Mouse (Mus musculus) MEL (cell line): ENCODE results near the gene Stat1. TPM values are rescaled to one million over a fixed set of nuclear protein-coding genes. Genes with fewer than 3 reads are reported as not detected.

Source experiments
- DNase-seq: peaks from one replicate; pipeline ENCODE4 v3.0.0; 2011; ENCODE audit warnings: low read depth, low spot score
- H3K27ac ChIP-seq: 2 replicates; pipeline ENCODE4 v1.5.1; 2012; ENCODE audit warnings: low read depth, mild to moderate bottlenecking, control low read depth, low read length, moderate library complexity; ENCODE audit not compliant: control insufficient read depth
- H3K27me3 ChIP-seq, 2 experiments: fragments of 150-350 bp in 1 of 2; sonication (generic) in 1 of 2; 2 replicates each; pipeline ENCODE4 v1.6.1; 2012; ENCODE audit warnings: low read length in 2 of 2, mild to moderate bottlenecking in 2 of 2, improper control_type of control experiment in 1 of 2, moderate library complexity in 1 of 2; ENCODE audit not compliant: insufficient read depth in 2 of 2, control insufficient read depth in 1 of 2
- H3K36me3 ChIP-seq, 2 experiments: 2 replicates each; pipeline ENCODE4 v1.6.1; 2012 to 2014; ENCODE audit warnings: low read length in 2 of 2, improper control_type of control experiment in 1 of 2, inconsistent platforms in 1 of 2, mild to moderate bottlenecking in 1 of 2; ENCODE audit not compliant: insufficient read depth in 2 of 2, control insufficient read depth in 1 of 2
- H3K4me1 ChIP-seq, 2 experiments: fragments of 150-350 bp in 1 of 2; sonication (generic) in 1 of 2; 2 replicates each; pipeline ENCODE4 v1.6.1; 2012; ENCODE audit warnings: low read length in 2 of 2, improper control_type of control experiment in 1 of 2, mild to moderate bottlenecking in 1 of 2; ENCODE audit not compliant: insufficient read depth in 2 of 2, control insufficient read depth in 1 of 2
- H3K4me3 ChIP-seq, 2 experiments: fragments of 150-350 bp in 1 of 2; sonication (generic) in 1 of 2; 2 replicates each; pipeline ENCODE4 v1.5.1; 2012; ENCODE audit warnings: low read depth in 2 of 2, low read length in 2 of 2, mild to moderate bottlenecking in 2 of 2, moderate library complexity in 2 of 2, control low read depth in 1 of 2, improper control_type of control experiment in 1 of 2; ENCODE audit not compliant: control insufficient read depth in 1 of 2, insufficient read depth in 1 of 2
- H3K79me2 ChIP-seq: 2 replicates; pipeline ENCODE4 v1.6.1; 2012; ENCODE audit warnings: mild to moderate bottlenecking, low read length, moderate library complexity; ENCODE audit not compliant: control insufficient read depth, poor library complexity, insufficient read depth
- H3K9ac ChIP-seq: 2 replicates; pipeline ENCODE4 v1.6.1; 2012; ENCODE audit warnings: low read depth, mild to moderate bottlenecking, control low read depth, low read length, moderate library complexity; ENCODE audit not compliant: control insufficient read depth, poor library complexity, severe bottlenecking
- H3K9me3 ChIP-seq: fragments of 150-350 bp; sonication (generic); replicated peaks from 2 replicates; pipeline ENCODE4 v1.6.1; 2012; ENCODE audit warnings: mild to moderate bottlenecking, low read length, improper control_type of control experiment, moderate library complexity; ENCODE audit not compliant: insufficient read depth
- CHD1 ChIP-seq: IDR thresholded peaks from 2 replicates; pipeline ENCODE4 v1.6.1; 2012; ENCODE audit warnings: low read depth, mild to moderate bottlenecking, inconsistent platforms, low read length, improper control_type of control experiment
- CTCF ChIP-seq, 3 experiments: IDR thresholded peaks in 2 of 3; conservative IDR thresholded peaks in 1 of 3; 2 replicates each; pipeline ENCODE4 v1.5.1; 2011 to 2012; ENCODE audit warnings: low read length in 3 of 3, low read depth in 2 of 3, mild to moderate bottlenecking in 2 of 3, improper control_type of control experiment in 1 of 3, inconsistent platforms in 1 of 3, mixed read lengths in 1 of 3, moderate library complexity in 1 of 3; ENCODE audit not compliant: control insufficient read depth in 1 of 3, insufficient read depth in 1 of 3, poor library complexity in 1 of 3, severe bottlenecking in 1 of 3
- E2F4 ChIP-seq: IDR thresholded peaks from 2 replicates; pipeline ENCODE4 v1.6.1; 2011; ENCODE audit warnings: low read depth, low read length, improper control_type of control experiment, borderline replicate concordance
- EP300 ChIP-seq, 2 experiments: IDR thresholded peaks; 2 replicates each; pipeline ENCODE4 v1.6.1; 2011; ENCODE audit warnings: improper control_type of control experiment in 2 of 2, low read length in 2 of 2, low read depth in 1 of 2, mild to moderate bottlenecking in 1 of 2
- ETS1 ChIP-seq: IDR thresholded peaks from 2 replicates; pipeline ENCODE4 v1.6.1; 2012; ENCODE audit warnings: low read depth, mild to moderate bottlenecking, inconsistent platforms, low read length, improper control_type of control experiment, moderate library complexity
- GABPA ChIP-seq: IDR thresholded peaks from 2 replicates; pipeline ENCODE4 v1.6.1; 2012; ENCODE audit warnings: low read depth, mild to moderate bottlenecking, inconsistent platforms, low read length, improper control_type of control experiment, moderate library complexity
- JUND ChIP-seq: IDR thresholded peaks from 2 replicates; pipeline ENCODE4 v1.6.1; 2011; ENCODE audit warnings: low read depth, mild to moderate bottlenecking, improper control_type of control experiment, low read length
- MEF2A ChIP-seq: IDR thresholded peaks from 2 replicates; pipeline ENCODE4 v1.6.1; 2014; ENCODE audit warnings: low read depth, mild to moderate bottlenecking, inconsistent platforms, low read length, improper control_type of control experiment; ENCODE audit not compliant: poor library complexity, insufficient replicate concordance, severe bottlenecking; ENCODE audit errors: extremely low read depth
- MXI1 ChIP-seq: IDR thresholded peaks from 2 replicates; pipeline ENCODE4 v1.6.1; 2011; ENCODE audit warnings: mild to moderate bottlenecking, low read depth, low read length, improper control_type of control experiment
- MYB ChIP-seq: IDR thresholded peaks from 2 replicates; pipeline ENCODE4 v1.6.1; 2011; ENCODE audit warnings: mild to moderate bottlenecking, low read depth, low read length, improper control_type of control experiment
- POLR2A ChIP-seq, 2 experiments: IDR thresholded peaks; 2 replicates each; pipeline ENCODE4 v1.6.1; 2011 to 2012; ENCODE audit warnings: low read length in 2 of 2, mild to moderate bottlenecking in 2 of 2, control low read depth in 1 of 2, improper control_type of control experiment in 1 of 2, low read depth in 1 of 2, moderate library complexity in 1 of 2; ENCODE audit not compliant: control insufficient read depth in 1 of 2, insufficient read depth in 1 of 2, poor library complexity in 1 of 2
- POLR2AphosphoS5 ChIP-seq: IDR thresholded peaks from 2 replicates; pipeline ENCODE4 v1.6.1; 2012; ENCODE audit warnings: low read depth, borderline replicate concordance, mild to moderate bottlenecking, inconsistent platforms, low read length, moderate library complexity, mixed read lengths
- RAD21 ChIP-seq: IDR thresholded peaks from 2 replicates; pipeline ENCODE4 v1.6.1; 2011; ENCODE audit warnings: mild to moderate bottlenecking, low read depth, low read length, improper control_type of control experiment
- SIN3A ChIP-seq: IDR thresholded peaks from 2 replicates; pipeline ENCODE4 v1.6.1; 2012; ENCODE audit warnings: low read length, improper control_type of control experiment, inconsistent platforms
- SMC3 ChIP-seq: IDR thresholded peaks from 2 replicates; pipeline ENCODE4 v1.6.1; 2011; ENCODE audit warnings: low read depth, low read length, improper control_type of control experiment
- TAL1 ChIP-seq: IDR thresholded peaks from 2 replicates; pipeline ENCODE4 v1.6.1; 2012; ENCODE audit warnings: mild to moderate bottlenecking, inconsistent platforms, low read length, moderate library complexity, mixed read lengths
- TBP ChIP-seq: IDR thresholded peaks from 2 replicates; pipeline ENCODE4 v1.8.0; 2011; ENCODE audit warnings: low read depth, low read length, improper control_type of control experiment
- TCF12 ChIP-seq: IDR thresholded peaks from 2 replicates; pipeline ENCODE4 v1.6.1; 2014; ENCODE audit warnings: low read depth, mild to moderate bottlenecking, inconsistent platforms, low read length, improper control_type of control experiment, moderate library complexity
- UBTF ChIP-seq: IDR thresholded peaks from 2 replicates; pipeline ENCODE4 v1.6.1; 2012; ENCODE audit warnings: low read depth, mild to moderate bottlenecking, inconsistent platforms, low read length, improper control_type of control experiment, moderate library complexity, borderline replicate concordance; ENCODE audit not compliant: insufficient read depth
- USF1 ChIP-seq: IDR thresholded peaks from 2 replicates; pipeline ENCODE4 v1.6.1; 2014; ENCODE audit warnings: low read depth, mild to moderate bottlenecking, inconsistent platforms, low read length, improper control_type of control experiment, moderate library complexity
- USF2 ChIP-seq, 2 experiments: IDR thresholded peaks; 2 replicates each; pipeline ENCODE4 v1.6.1; 2011 to 2012; ENCODE audit warnings: improper control_type of control experiment in 2 of 2, low read length in 2 of 2, borderline replicate concordance in 1 of 2, inconsistent platforms in 1 of 2, low read depth in 1 of 2, mild to moderate bottlenecking in 1 of 2; ENCODE audit not compliant: insufficient read depth in 1 of 2
- ZC3H11A ChIP-seq: IDR thresholded peaks from 2 replicates; pipeline ENCODE4 v1.6.1; 2012; ENCODE audit warnings: low read depth, mild to moderate bottlenecking, inconsistent platforms, low read length, improper control_type of control experiment
- ZKSCAN1 ChIP-seq: IDR thresholded peaks from 2 replicates; pipeline ENCODE4 v1.6.1; 2012; ENCODE audit warnings: low read depth, mild to moderate bottlenecking, inconsistent platforms, low read length, improper control_type of control experiment, moderate library complexity
- ZMIZ1 ChIP-seq: IDR thresholded peaks from 2 replicates; pipeline ENCODE4 v1.6.1; 2012; ENCODE audit warnings: low read depth, mild to moderate bottlenecking, inconsistent platforms, low read length, improper control_type of control experiment, moderate library complexity
- polyA plus RNA-seq, 2 experiments: library from polyadenylated mRNA; stranded (reverse) in 1 of 2; unstranded in 1 of 2; fragments of >175 nt in 1 of 2; fragments of >200 nt in 1 of 2; gene quantifications; 2 replicates each; pipeline versions ENCODE4 v1.2.1 to v1.2.4; 2012; ENCODE audit warnings: low replicate concordance in 2 of 2, low read depth in 1 of 2; ENCODE audit not compliant: insufficient read length in 2 of 2, insufficient read depth in 1 of 2, missing spikeins in 1 of 2
- total RNA-seq: library from RNA; depleted of rRNA; stranded (reverse); fragments of 300-350 nt; gene quantifications from 2 replicates; pipeline ENCODE4 v1.2.3, GENCODE M21; 2012

Gene Stat1
- total and polyA plus RNA-seq, 3 experiments, result 9.7 to 44.0 (median 10.9) TPM

DNA sequence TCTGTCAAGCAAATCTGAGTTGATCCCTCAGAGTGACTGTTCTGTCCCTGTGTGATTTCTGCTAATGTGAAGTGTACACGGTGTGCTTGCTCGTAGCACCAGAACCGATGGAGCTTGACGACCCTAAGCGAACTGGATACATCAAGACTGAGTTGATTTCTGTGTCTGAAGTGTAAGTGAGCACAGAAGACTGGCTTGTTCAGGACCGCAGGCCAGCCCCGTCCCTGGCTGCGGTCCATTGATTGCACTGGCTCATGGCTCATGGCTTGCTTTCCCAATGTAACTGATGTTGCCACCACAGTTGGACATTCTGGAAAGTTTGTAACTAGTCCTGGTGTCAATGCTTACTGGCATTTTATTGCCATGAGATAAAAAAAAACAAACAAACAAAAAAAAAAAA lies 35.6 kb downstream of the Stat1 start:
- H3K4me3 ChIP-seq, result no peak overlapping the region
- H3K27me3 ChIP-seq, result no peaks in the 10 kb centered on the region
- H3K79me2 ChIP-seq, result no peaks in the 10 kb centered on the region
- H3K9me3 ChIP-seq, result no peaks in the 10 kb centered on the region
- peaks cover 3 to 5% of the 10 kb centered on the region in 2 experiments for H3K36me3 ChIP-seq
- H3K9ac ChIP-seq, result no peak overlapping the region
- TF ChIP-seq USF1 (no peak), ZKSCAN1 (no peak), MYB (no peak), SIN3A (no peak), POLR2A (IDR thresholded peaks at IDR 0.05; ENCODE audit: control insufficient read depth in 1 of 2, insufficient read depth in 1 of 2, low read depth in 1 of 2, low read length in 2 of 2, poor library complexity in 1 of 2) (no peak), SMC3 (no peak), USF2 (IDR thresholded peaks at IDR 0.05; ENCODE audit: borderline replicate concordance in 1 of 2, insufficient read depth in 1 of 2, low read depth in 1 of 2, low read length in 2 of 2) (no peak), CHD1 (no peak), TAL1 (no peak), ZC3H11A (no peak), MXI1 (no peak), POLR2AphosphoS5 (no peak), E2F4 (no peak), TCF12 (no peak), EP300 (IDR thresholded peaks at IDR 0.05; ENCODE audit: low read depth in 1 of 2, low read length in 2 of 2) (no peak), MEF2A (no peak), ZMIZ1 (no peak), RAD21 (no peak), GABPA (no peak)
- TF ChIP-seq, all 39 proteins: peak for 0
- H3K27ac ChIP-seq, result no peak overlapping the region
- no peak for DNase-seq
- peaks cover 2 to 12% of the 10 kb centered on the region in 2 experiments; a peak in 3 of 4 replicates for H3K4me1 ChIP-seq

DNA sequence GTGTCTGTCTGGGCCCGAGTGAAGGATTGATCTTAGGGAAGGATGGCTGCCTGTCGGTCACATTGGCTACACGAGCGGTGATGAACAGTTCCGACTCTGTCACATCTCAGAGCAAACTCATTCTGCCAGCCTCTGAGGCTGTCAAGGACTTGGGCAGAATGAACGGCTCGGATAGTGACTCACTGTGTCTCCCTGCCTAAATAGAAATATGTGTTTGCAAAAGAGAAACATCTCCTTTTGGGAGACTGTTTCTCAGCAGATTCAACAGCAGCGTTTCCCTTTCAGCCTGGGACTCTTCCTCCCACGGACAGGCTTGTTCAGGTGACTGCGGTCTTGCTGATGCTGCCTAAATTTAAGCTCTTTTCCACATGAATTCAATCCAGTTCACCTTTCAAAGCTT lies 37.1 kb downstream of the Stat1 start:
- Histone ChIP-seq H3K27ac (no peak overlapping the region), H3K9ac (no peak overlapping the region), H3K4me1 (no peaks in the 10 kb centered on the region), H3K36me3 (peaks cover 0 to 3% of the 10 kb centered on the region in 2 experiments; a peak in 2 of 4 replicates), H3K9me3 (no peaks in the 10 kb centered on the region), H3K4me3 (no peak overlapping the region), H3K79me2 (no peaks in the 10 kb centered on the region), H3K27me3 (no peaks in the 10 kb centered on the region)
- TF ChIP-seq CTCF (IDR thresholded peaks at IDR 0.05 in 2 of 3, conservative IDR thresholded peaks at IDR 0.05 in 1 of 3; ENCODE audit: control insufficient read depth in 1 of 3, insufficient read depth in 1 of 3, low read depth in 2 of 3, low read length in 3 of 3, poor library complexity in 1 of 3, severe bottlenecking in 1 of 3) (no peak), POLR2AphosphoS5 (no peak), UBTF (no peak), JUND (no peak), TBP (no peak), ETS1 (no peak), GABPA (no peak), EP300 (IDR thresholded peaks at IDR 0.05; ENCODE audit: low read depth in 1 of 2, low read length in 2 of 2) (no peak), ZMIZ1 (no peak), TAL1 (no peak), USF2 (IDR thresholded peaks at IDR 0.05; ENCODE audit: borderline replicate concordance in 1 of 2, insufficient read depth in 1 of 2, low read depth in 1 of 2, low read length in 2 of 2) (no peak)
- no peak for DNase-seq
